Mouse (Mus musculus) bone marrow macrophage, adult 2 months (primary cell): ENCODE measurements around the gene Eif2ak4.

Experiments
- CTCF ChIP-seq: IDR thresholded peaks from 2 replicates; pipeline ENCODE4 v1.5.1; 2012; ENCODE audit warnings: low read depth, mild to moderate bottlenecking, low read length, moderate library complexity
- POLR2A ChIP-seq: IDR thresholded peaks from 2 replicates; pipeline ENCODE4 v1.6.1; 2012; ENCODE audit warnings: mild to moderate bottlenecking, low read depth, low read length, borderline replicate concordance

GRCm38 (mm10) chr2:118524811-118525210 is 136.4 kb downstream of the Eif2ak4 start:
- TF ChIP-seq CTCF = no peak
- TF ChIP-seq POLR2A = no peak
